Mouse (Mus musculus) lung, embryonic 16.5 days (tissue): ENCODE measurements at regions not wholly inside any gene's neighbourhood (a gene's known extent, or its start where the extent isn't known, plus 50 kb on each side); places are given as distances from the start of the nearest gene placed in this dataset.

Experiments
- ATAC-seq: fragments of 200-750 bp; cut with Nextera tagmentation; 2 replicates; pipeline ENCODE4 v1.8.0; 2017; ENCODE audit warnings: low read depth, mild to moderate bottlenecking, moderate library complexity
- H3K27ac ChIP-seq: fragments of 300-500 bp; sonication (generic); 2 replicates; pipeline ENCODE4 v1.5.1; 2014; ENCODE audit warnings: mild to moderate bottlenecking, control low read depth, low read length
- H3K27me3 ChIP-seq: fragments of 300-500 bp; sonication (generic); 2 replicates; pipeline ENCODE4 v1.6.1; 2014; ENCODE audit warnings: low read depth, low read length, mixed read lengths; ENCODE audit not compliant: control insufficient read depth, insufficient read depth
- H3K36me3 ChIP-seq: fragments of 300-500 bp; sonication (generic); 2 replicates; pipeline ENCODE4 v1.6.1; 2014; ENCODE audit warnings: low read length; ENCODE audit not compliant: control insufficient read depth, insufficient read depth
- H3K4me1 ChIP-seq: fragments of 300-500 bp; sonication (generic); replicated peaks from 2 replicates; pipeline ENCODE4 v1.6.1; 2014; ENCODE audit warnings: low read length, mixed read lengths; ENCODE audit not compliant: control insufficient read depth, insufficient read depth
- H3K4me2 ChIP-seq: fragments of 300-500 bp; sonication (generic); 2 replicates; pipeline ENCODE4 v1.6.1; 2014; ENCODE audit warnings: low read depth, low read length, control low read depth
- H3K4me3 ChIP-seq: fragments of 300-500 bp; sonication (generic); 2 replicates; pipeline ENCODE4 v1.5.1; 2014; ENCODE audit warnings: mild to moderate bottlenecking, low read length, control low read depth
- H3K9ac ChIP-seq: fragments of 300-500 bp; sonication (generic); 2 replicates; pipeline ENCODE4 v1.6.1; 2014; ENCODE audit warnings: low read length, control low read depth
- H3K9me3 ChIP-seq: fragments of 300-500 bp; sonication (generic); 2 replicates; pipeline ENCODE4 v1.6.1; 2016; ENCODE audit warnings: low read length; ENCODE audit not compliant: control insufficient read depth
- WGBS: fragments of 180-500 bp; shearing (Covaris S2); extraction: QIAGEN DNeasy Blood & Tissue Kit; methylation state at CpG from one replicate; pipeline ENCODE4 v1.1.7; 2014; 5-methylcytosine and 5-hydroxymethylcytosine counted together

- H3K9me3 ChIP-seq: no peaks in the 10 kb centered on the region
- no peak overlapping the region for H3K4me2 ChIP-seq
- H3K9ac ChIP-seq: no peak overlapping the region
- H3K4me1 ChIP-seq: no peaks in the 10 kb centered on the region
- no peaks in the 10 kb centered on the region for H3K27me3 ChIP-seq
- no peak overlapping the region for H3K4me3 ChIP-seq
- no peaks in the 10 kb centered on the region for H3K36me3 ChIP-seq
- no peak overlapping the region for H3K27ac ChIP-seq
- 67% methylated on average over 9 of the region's 9 CpGs for WGBS
- ATAC-seq: no peak
These were observed 384.8 kb downstream of the Rwdd3 start for GRCm38 (mm10) chr3:120786659-120787058.

GRCm38 (mm10) chr3:120781486-120781885, 390.0 kb downstream of the Rwdd3 start:
- WGBS: 74% methylated on average over 6 of the region's 6 CpGs
- H3K27ac ChIP-seq: no peak overlapping the region
- H3K9ac ChIP-seq: no peak overlapping the region
- H3K4me2 ChIP-seq: no peak overlapping the region
- H3K27me3 ChIP-seq: no peaks in the 10 kb centered on the region
- H3K4me1 ChIP-seq: no peaks in the 10 kb centered on the region
- H3K4me3 ChIP-seq: no peak overlapping the region
- no peaks in the 10 kb centered on the region for H3K36me3 ChIP-seq
- H3K9me3 ChIP-seq: no peaks in the 10 kb centered on the region
- ATAC-seq: no peak

- Histone ChIP-seq H3K36me3 (no peaks in the 10 kb centered on the region), H3K4me1 (no peaks in the 10 kb centered on the region)
- no peak for ATAC-seq
These were observed 392.4 kb downstream of the Rwdd3 start for GRCm38 (mm10) chr3:120779091-120779490.

GRCm38 (mm10) chr3:120774951-120775350, 396.5 kb downstream of the Rwdd3 start:
- H3K36me3 ChIP-seq: no peaks in the 10 kb centered on the region
- H3K27ac ChIP-seq: no peak overlapping the region
- H3K4me3 ChIP-seq: no peak overlapping the region
- H3K9me3 ChIP-seq: no peaks in the 10 kb centered on the region
- no peaks in the 10 kb centered on the region for H3K4me1 ChIP-seq
- no peaks in the 10 kb centered on the region for H3K27me3 ChIP-seq
- ATAC-seq: no peak
- no peak overlapping the region for H3K9ac ChIP-seq
- no peak overlapping the region for H3K4me2 ChIP-seq
- WGBS: 91% methylated on average over 6 of the region's 6 CpGs

More at GRCm38 (mm10) chr3:120779091-120779490, 392.4 kb downstream of the Rwdd3 start:
- no peaks in the 10 kb centered on the region for H3K27me3 ChIP-seq
- H3K27ac ChIP-seq: no peak overlapping the region
- H3K4me3 ChIP-seq: no peak overlapping the region
- H3K4me2 ChIP-seq: no peak overlapping the region
- no peak overlapping the region for H3K9ac ChIP-seq
- H3K9me3 ChIP-seq: no peaks in the 10 kb centered on the region

GRCm38 (mm10) chr3:120761681-120762080, 409.8 kb downstream of the Rwdd3 start:
- H3K9me3 ChIP-seq: no peaks in the 10 kb centered on the region
- no peak overlapping the region for H3K9ac ChIP-seq
- 42% methylated on average over 4 of the region's 4 CpGs for WGBS
- no peak overlapping the region for H3K4me3 ChIP-seq
- no peaks in the 10 kb centered on the region for H3K4me1 ChIP-seq
- H3K27ac ChIP-seq: no peak overlapping the region
- no peak overlapping the region for H3K4me2 ChIP-seq
- H3K27me3 ChIP-seq: no peaks in the 10 kb centered on the region
- no peaks in the 10 kb centered on the region for H3K36me3 ChIP-seq
- ATAC-seq: peak; percentile 61

GRCm38 (mm10) chr3:120761223-120761622, 410.3 kb downstream of the Rwdd3 start:
- Histone ChIP-seq H3K27me3 (no peaks in the 10 kb centered on the region), H3K36me3 (no peaks in the 10 kb centered on the region), H3K4me2 (no peak overlapping the region), H3K27ac (no peak overlapping the region), H3K4me3 (no peak overlapping the region), H3K9ac (no peak overlapping the region), H3K9me3 (no peaks in the 10 kb centered on the region), H3K4me1 (no peaks in the 10 kb centered on the region)
- 83% methylated on average over 3 of the region's 3 CpGs for WGBS
- ATAC-seq: no peak

- no peaks in the 10 kb centered on the region for H3K9me3 ChIP-seq
- H3K4me3 ChIP-seq: no peak overlapping the region
- no peak overlapping the region for H3K27ac ChIP-seq
- H3K4me2 ChIP-seq: no peak overlapping the region
- WGBS: 79% methylated on average over 4 of the region's 4 CpGs
- H3K36me3 ChIP-seq: no peaks in the 10 kb centered on the region
- no peaks in the 10 kb centered on the region for H3K4me1 ChIP-seq
- H3K27me3 ChIP-seq: no peaks in the 10 kb centered on the region
- ATAC-seq: no peak
- H3K9ac ChIP-seq: no peak overlapping the region
These were observed 423.0 kb downstream of the Rwdd3 start for GRCm38 (mm10) chr3:120748513-120748912.

GRCm38 (mm10) chr3:120747678-120748077, 423.8 kb downstream of the Rwdd3 start:
- no peak overlapping the region for H3K4me2 ChIP-seq
- WGBS: 89% methylated on average over 4 of the region's 4 CpGs

GRCm38 (mm10) chr3:120733332-120733731, 438.2 kb downstream of the Rwdd3 start:
- H3K27ac ChIP-seq: no peak overlapping the region
- no peaks in the 10 kb centered on the region for H3K27me3 ChIP-seq
- ATAC-seq: no peak
- no peak overlapping the region for H3K9ac ChIP-seq
- WGBS: 92% methylated on average over 6 of the region's 6 CpGs
- H3K36me3 ChIP-seq: no peaks in the 10 kb centered on the region
- H3K4me1 ChIP-seq: no peaks in the 10 kb centered on the region
- no peak overlapping the region for H3K4me2 ChIP-seq
- no peaks in the 10 kb centered on the region for H3K9me3 ChIP-seq
- no peak overlapping the region for H3K4me3 ChIP-seq

More at GRCm38 (mm10) chr3:120747678-120748077, 423.8 kb downstream of the Rwdd3 start:
- Histone ChIP-seq H3K4me1 (no peaks in the 10 kb centered on the region), H3K27me3 (no peaks in the 10 kb centered on the region), H3K9ac (no peak overlapping the region), H3K4me3 (no peak overlapping the region), H3K36me3 (no peaks in the 10 kb centered on the region), H3K27ac (no peak overlapping the region), H3K9me3 (no peaks in the 10 kb centered on the region)
- ATAC-seq: no peak

GRCm38 (mm10) chr3:120732391-120732790, 439.1 kb downstream of the Rwdd3 start:
- Histone ChIP-seq H3K9me3 (no peaks in the 10 kb centered on the region), H3K4me2 (no peak overlapping the region), H3K9ac (no peak overlapping the region), H3K4me1 (no peaks in the 10 kb centered on the region), H3K36me3 (no peaks in the 10 kb centered on the region), H3K27me3 (no peaks in the 10 kb centered on the region), H3K4me3 (no peak overlapping the region), H3K27ac (no peak overlapping the region)
- no peak for ATAC-seq
- WGBS: 89% methylated on average over 8 of the region's 8 CpGs
